Mouse (Mus musculus): ENCODE results near the gene Cdh5. TPM values are rescaled to one million over a fixed set of nuclear protein-coding genes. Genes with fewer than 3 reads are reported as not detected.

The Cdh5 gene
- polyA plus RNA-seq, 1 experiment from 2014 or later: 9.2 TPM

DNA sequence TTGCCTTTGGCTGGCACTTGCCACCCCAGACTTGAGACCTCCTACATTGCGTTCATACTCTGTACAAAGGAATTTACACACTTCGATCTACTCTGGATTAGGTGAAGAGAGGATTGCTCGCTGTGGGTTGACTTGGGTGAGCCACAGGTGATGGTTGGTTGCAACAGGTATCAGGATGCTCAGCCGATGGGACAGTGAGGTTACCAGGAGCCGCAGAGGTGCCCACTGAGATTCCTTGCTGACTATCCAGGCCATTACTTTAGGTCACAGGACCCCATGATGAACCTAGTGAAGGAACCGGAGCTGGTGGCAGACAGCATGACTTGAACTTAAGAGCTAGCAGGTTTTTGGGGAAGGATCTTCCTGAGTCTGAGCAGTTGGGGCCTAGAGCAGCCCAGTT is 71.0 kb downstream of the Cdh5 start:
- peaks cover 5% of the 10 kb centered on the region for H3K4me1 ChIP-seq (replicated peaks; ENCODE audit: control insufficient read depth, insufficient read depth, low read length)
- WGBS: 95% methylated on average over 6 of the region's 6 CpGs
- H3K9me3 ChIP-seq (ENCODE audit: control insufficient read depth, low read length): no peaks in the 10 kb centered on the region
- no peak for ATAC-seq
- H3K36me3 ChIP-seq (ENCODE audit: control insufficient read depth, insufficient read depth): no peaks in the 10 kb centered on the region
- no peak overlapping the region for H3K27ac ChIP-seq (ENCODE audit: low read length)
- H3K9ac ChIP-seq (replicated peaks; ENCODE audit: low read depth, low read length): no peak overlapping the region
- no peak overlapping the region for H3K4me2 ChIP-seq (ENCODE audit: low read length)
- peaks cover 30% of the 10 kb centered on the region for H3K27me3 ChIP-seq (replicated peaks; ENCODE audit: control insufficient read depth, insufficient read depth, low read length)
- no peak overlapping the region for H3K4me3 ChIP-seq (replicated peaks; ENCODE audit: low read length)

DNA sequence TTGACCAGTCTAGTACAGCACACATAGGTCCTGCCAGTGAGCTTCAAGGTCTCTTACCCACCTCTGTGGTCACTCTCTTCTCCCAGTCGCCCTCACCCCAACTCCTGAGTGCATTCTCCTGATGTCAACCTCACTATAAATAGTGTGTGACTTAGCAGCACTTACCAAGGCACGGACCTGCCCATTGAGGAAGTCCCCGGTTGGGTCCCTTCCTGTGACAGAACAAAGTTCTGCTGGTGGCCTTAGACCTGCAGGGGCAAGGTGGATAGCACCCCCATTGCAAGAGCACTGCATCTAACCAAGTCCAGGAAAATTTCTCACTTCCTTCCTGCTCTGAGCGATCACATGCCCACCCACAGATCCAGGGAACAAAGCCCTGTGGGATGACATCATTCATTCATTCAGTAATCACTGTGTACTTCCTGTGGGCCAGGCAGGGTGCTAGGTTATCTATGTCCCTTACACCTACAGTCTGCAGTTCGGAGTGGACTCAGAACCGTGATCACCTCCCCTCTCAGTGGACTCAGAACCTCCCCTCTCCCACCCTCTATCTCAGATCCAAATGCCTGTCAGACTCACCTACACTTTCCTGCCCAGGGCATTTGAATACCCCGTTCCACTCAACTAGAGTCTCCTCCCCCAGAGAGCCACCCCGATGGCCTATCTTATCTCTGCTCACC is 74.6 kb downstream of the Cdh5 start:
- WGBS: 85% methylated on average over 8 of the region's 8 CpGs

DNA sequence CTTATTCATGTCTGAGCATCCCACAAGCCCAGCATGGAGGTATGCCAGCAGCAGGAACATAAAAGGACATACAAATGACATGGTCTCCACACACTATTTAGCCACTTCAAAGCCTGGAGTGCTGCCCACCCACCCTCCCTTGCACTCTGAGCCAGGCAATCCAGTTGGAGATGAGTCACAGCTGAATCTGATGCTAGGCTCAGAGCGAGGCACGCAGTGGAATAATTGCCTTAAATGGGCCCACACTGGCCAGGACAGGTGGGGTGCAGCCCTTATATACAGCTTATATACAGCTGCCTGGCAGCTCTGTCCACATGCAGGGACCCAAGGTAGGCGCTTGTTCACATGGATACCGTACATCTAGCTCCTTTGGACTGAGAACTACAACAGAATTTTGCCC is 75.6 kb downstream of the Cdh5 start:
- WGBS: 63% methylated on average over 4 of the region's 4 CpGs
- Histone ChIP-seq H3K27me3 (replicated peaks; ENCODE audit: control insufficient read depth, insufficient read depth, low read length) (peaks cover 13% of the 10 kb centered on the region), H3K4me3 (replicated peaks; ENCODE audit: low read length) (no peak overlapping the region), H3K9ac (replicated peaks; ENCODE audit: low read depth, low read length) (no peak overlapping the region), H3K4me2 (ENCODE audit: low read length) (no peak overlapping the region), H3K4me1 (replicated peaks; ENCODE audit: control insufficient read depth, insufficient read depth, low read length) (no peaks in the 10 kb centered on the region), H3K9me3 (ENCODE audit: control insufficient read depth, low read length) (no peaks in the 10 kb centered on the region), H3K27ac (ENCODE audit: low read length) (no peak overlapping the region), H3K36me3 (ENCODE audit: control insufficient read depth, insufficient read depth) (no peaks in the 10 kb centered on the region)
- no peak for ATAC-seq

More for the DNA sequence above, 74.6 kb downstream of the Cdh5 start:
- Histone ChIP-seq H3K9ac (replicated peaks; ENCODE audit: low read depth, low read length) (no peak overlapping the region), H3K4me2 (ENCODE audit: low read length) (no peak overlapping the region), H3K9me3 (ENCODE audit: control insufficient read depth, low read length) (no peaks in the 10 kb centered on the region), H3K4me3 (replicated peaks; ENCODE audit: low read length) (no peak overlapping the region), H3K4me1 (replicated peaks; ENCODE audit: control insufficient read depth, insufficient read depth, low read length) (peaks cover 3% of the 10 kb centered on the region), H3K27me3 (replicated peaks; ENCODE audit: control insufficient read depth, insufficient read depth, low read length) (peaks cover 21% of the 10 kb centered on the region), H3K27ac (ENCODE audit: low read length) (no peak overlapping the region), H3K36me3 (ENCODE audit: control insufficient read depth, insufficient read depth) (no peaks in the 10 kb centered on the region)
- no peak for ATAC-seq

DNA sequence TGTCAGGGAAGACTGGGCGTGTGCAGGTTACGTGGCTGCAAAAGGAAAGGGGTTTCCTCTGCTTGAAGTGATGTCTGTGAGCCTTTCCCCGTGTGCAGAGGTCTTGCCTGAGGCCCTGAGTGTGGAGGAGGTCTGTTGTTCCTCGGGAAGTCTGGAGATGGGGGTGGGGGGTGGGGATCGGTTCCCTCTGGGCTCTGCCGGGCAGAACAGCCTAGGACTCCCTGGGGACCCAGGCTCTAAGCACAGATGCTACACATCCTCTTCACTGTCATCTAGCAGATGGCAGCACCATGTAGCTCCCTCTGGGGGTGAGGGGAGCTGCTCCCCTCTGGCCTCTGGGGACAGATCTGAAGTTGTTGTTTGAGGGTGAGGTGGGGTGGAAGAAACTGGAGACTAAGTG is 83.5 kb downstream of the Cdh5 start:
- ATAC-seq: no peak
- H3K9ac ChIP-seq (replicated peaks; ENCODE audit: low read depth, low read length): no peak overlapping the region

DNA sequence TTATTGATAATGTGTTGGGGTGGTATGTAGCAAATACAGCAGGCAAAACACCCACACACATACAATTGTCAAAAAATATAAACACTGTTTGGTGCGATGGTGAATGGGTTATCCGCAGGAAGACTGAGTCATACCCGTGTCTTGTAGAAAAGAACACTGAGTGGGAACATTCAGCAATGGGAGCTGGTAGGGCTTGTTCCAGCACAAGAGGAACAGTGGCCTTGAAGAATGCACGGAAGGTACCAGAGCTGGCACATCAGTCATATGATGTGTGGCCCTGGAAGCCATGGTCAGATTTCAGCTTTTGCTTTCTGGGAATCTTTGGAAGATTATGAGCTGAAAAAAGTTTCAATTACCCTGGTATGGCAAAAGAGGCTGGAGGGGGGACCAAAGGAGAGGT is 85.4 kb downstream of the Cdh5 start:
- 92% methylated on average over 4 of the region's 4 CpGs for WGBS

More for the DNA sequence above, 83.5 kb downstream of the Cdh5 start:
- Histone ChIP-seq H3K27me3 (replicated peaks; ENCODE audit: control insufficient read depth, insufficient read depth, low read length) (no peaks in the 10 kb centered on the region), H3K4me1 (replicated peaks; ENCODE audit: control insufficient read depth, insufficient read depth, low read length) (no peaks in the 10 kb centered on the region), H3K9me3 (ENCODE audit: control insufficient read depth, low read length) (no peaks in the 10 kb centered on the region), H3K27ac (ENCODE audit: low read length) (no peak overlapping the region), H3K4me3 (replicated peaks; ENCODE audit: low read length) (no peak overlapping the region), H3K36me3 (ENCODE audit: control insufficient read depth, insufficient read depth) (no peaks in the 10 kb centered on the region), H3K4me2 (ENCODE audit: low read length) (no peak overlapping the region)
- WGBS: 31% methylated on average over 6 of the region's 6 CpGs

DNA sequence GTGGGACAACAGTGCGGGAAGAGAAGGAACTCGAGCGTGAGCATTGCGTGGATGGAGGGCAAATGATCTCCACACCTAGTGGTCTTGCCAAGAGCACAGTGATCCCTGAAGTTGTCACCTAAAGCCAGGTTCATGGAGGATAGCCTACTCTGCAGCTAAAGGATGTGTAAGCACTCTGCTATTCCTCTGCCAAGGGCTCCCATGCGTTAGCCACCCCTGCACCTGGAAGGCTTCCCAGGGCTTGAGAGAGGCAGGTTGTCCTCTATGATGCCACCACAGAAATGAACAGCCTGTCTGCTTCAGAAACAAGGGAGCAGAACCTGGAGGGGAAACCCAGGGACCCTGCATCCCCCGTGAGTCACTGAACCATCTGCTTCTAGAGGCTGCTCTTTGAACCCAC is 86.2 kb downstream of the Cdh5 start:
- no peak for ATAC-seq
- WGBS: 89% methylated on average over 6 of the region's 6 CpGs

More for the DNA sequence above, 85.4 kb downstream of the Cdh5 start:
- no peak overlapping the region for H3K27ac ChIP-seq (ENCODE audit: low read length)
- no peak overlapping the region for H3K4me2 ChIP-seq (ENCODE audit: low read length)
- no peaks in the 10 kb centered on the region for H3K36me3 ChIP-seq (ENCODE audit: control insufficient read depth, insufficient read depth)
- H3K4me3 ChIP-seq (replicated peaks; ENCODE audit: low read length): no peak overlapping the region
- no peaks in the 10 kb centered on the region for H3K4me1 ChIP-seq (replicated peaks; ENCODE audit: control insufficient read depth, insufficient read depth, low read length)
- no peak for ATAC-seq
- no peak overlapping the region for H3K9ac ChIP-seq (replicated peaks; ENCODE audit: low read depth, low read length)
- no peaks in the 10 kb centered on the region for H3K27me3 ChIP-seq (replicated peaks; ENCODE audit: control insufficient read depth, insufficient read depth, low read length)
- no peaks in the 10 kb centered on the region for H3K9me3 ChIP-seq (ENCODE audit: control insufficient read depth, low read length)

DNA sequence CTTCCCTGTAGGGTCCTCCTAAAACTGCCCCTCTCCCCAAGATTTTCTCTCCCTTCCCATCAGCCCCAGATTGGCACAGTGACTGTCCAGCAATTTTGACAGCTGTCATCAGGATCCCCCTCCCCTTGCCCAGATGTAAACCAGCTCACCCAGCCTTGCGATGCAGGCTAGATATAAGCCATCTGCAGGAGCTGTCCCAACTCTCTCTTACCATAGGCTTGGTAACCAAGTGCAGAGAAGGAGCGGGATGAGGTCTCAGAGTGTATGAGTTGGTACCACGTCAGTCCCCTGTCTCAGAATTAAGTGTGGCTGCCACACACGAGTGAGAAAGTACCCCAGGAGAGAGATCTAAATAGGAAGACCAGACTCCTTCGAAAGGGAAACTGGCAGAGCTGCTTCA is 87.0 kb downstream of the Cdh5 start:
- H3K27ac ChIP-seq (ENCODE audit: low read length): no peak overlapping the region
- H3K9ac ChIP-seq (replicated peaks; ENCODE audit: low read depth, low read length): no peak overlapping the region
- no peaks in the 10 kb centered on the region for H3K9me3 ChIP-seq (ENCODE audit: control insufficient read depth, low read length)
- no peaks in the 10 kb centered on the region for H3K27me3 ChIP-seq (replicated peaks; ENCODE audit: control insufficient read depth, insufficient read depth, low read length)
- H3K36me3 ChIP-seq (ENCODE audit: control insufficient read depth, insufficient read depth): no peaks in the 10 kb centered on the region
- WGBS: 74% methylated on average over 5 of the region's 5 CpGs
- H3K4me1 ChIP-seq (replicated peaks; ENCODE audit: control insufficient read depth, insufficient read depth, low read length): no peaks in the 10 kb centered on the region
- ATAC-seq: no peak
- no peak overlapping the region for H3K4me2 ChIP-seq (ENCODE audit: low read length)
- H3K4me3 ChIP-seq (replicated peaks; ENCODE audit: low read length): no peak overlapping the region

More for the DNA sequence above, 86.2 kb downstream of the Cdh5 start:
- Histone ChIP-seq H3K27me3 (replicated peaks; ENCODE audit: control insufficient read depth, insufficient read depth, low read length) (no peaks in the 10 kb centered on the region), H3K4me1 (replicated peaks; ENCODE audit: control insufficient read depth, insufficient read depth, low read length) (no peaks in the 10 kb centered on the region), H3K4me3 (replicated peaks; ENCODE audit: low read length) (no peak overlapping the region), H3K9ac (replicated peaks; ENCODE audit: low read depth, low read length) (no peak overlapping the region), H3K27ac (ENCODE audit: low read length) (no peak overlapping the region), H3K9me3 (ENCODE audit: control insufficient read depth, low read length) (no peaks in the 10 kb centered on the region), H3K4me2 (ENCODE audit: low read length) (no peak overlapping the region), H3K36me3 (ENCODE audit: control insufficient read depth, insufficient read depth) (no peaks in the 10 kb centered on the region)

DNA sequence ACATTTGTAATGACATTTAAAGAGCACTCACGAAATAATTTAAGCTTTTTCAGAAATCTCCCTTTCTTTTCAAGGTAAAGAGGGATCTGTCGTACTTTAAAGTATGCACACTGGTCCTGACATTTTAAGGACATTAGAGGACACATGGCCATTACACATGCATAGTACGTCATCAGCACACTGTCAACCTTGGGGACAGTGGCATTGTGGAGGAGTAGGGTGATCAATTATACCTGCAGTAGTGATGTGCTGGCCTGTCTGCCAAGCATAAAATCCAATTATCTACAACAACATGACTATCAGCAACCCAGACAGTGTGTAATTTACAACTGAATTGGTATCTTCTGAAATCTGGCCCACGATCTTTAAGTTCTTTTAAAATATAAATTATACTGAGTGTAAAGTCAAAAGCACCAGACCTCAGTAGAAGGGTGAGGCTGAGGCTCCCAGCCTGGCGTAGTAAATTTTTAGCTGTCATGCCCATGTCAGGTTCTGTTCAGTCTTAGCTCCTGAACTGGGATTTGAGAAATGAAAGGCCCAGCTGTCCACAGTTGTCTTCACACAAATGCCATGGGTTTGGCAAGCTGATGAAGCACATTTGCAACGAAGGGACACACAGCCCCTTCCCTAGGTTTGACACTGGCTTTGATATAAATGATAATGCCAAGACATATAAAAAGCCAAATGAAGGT is 89.5 kb downstream of the Cdh5 start:
- Histone ChIP-seq H3K27me3 (replicated peaks; ENCODE audit: control insufficient read depth, insufficient read depth, low read length) (no peaks in the 10 kb centered on the region), H3K36me3 (ENCODE audit: control insufficient read depth, insufficient read depth) (no peaks in the 10 kb centered on the region), H3K9me3 (ENCODE audit: control insufficient read depth, low read length) (no peaks in the 10 kb centered on the region), H3K4me2 (ENCODE audit: low read length) (no peak overlapping the region), H3K4me1 (replicated peaks; ENCODE audit: control insufficient read depth, insufficient read depth, low read length) (no peaks in the 10 kb centered on the region), H3K4me3 (replicated peaks; ENCODE audit: low read length) (no peak overlapping the region), H3K9ac (replicated peaks; ENCODE audit: low read depth, low read length) (no peak overlapping the region), H3K27ac (ENCODE audit: low read length) (no peak overlapping the region)
- WGBS: 74% methylated on average over 6 of the region's 6 CpGs
- no peak for ATAC-seq

DNA sequence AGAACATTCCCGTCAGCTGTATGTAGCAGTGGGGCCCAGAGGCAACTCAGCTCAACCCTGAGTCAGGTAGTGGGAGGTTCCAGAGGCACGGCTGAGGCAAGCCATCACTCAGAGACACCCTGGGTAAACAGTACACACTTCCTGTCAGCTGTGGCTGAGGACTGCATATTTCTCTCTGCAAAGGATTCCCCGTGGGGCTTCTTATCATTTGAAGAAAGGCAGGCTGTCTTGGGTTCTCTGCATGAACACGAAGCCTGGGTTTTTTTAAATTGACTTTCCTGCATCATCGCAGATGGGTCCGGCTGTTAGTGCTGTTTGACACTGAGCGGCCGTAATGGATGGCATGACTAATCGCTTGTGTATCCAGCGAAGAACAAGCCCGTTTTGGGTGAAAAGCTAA is 90.1 kb downstream of the Cdh5 start:
- H3K27me3 ChIP-seq (replicated peaks; ENCODE audit: control insufficient read depth, insufficient read depth, low read length): no peaks in the 10 kb centered on the region
- no peak overlapping the region for H3K4me3 ChIP-seq (replicated peaks; ENCODE audit: low read length)
- H3K4me1 ChIP-seq (replicated peaks; ENCODE audit: control insufficient read depth, insufficient read depth, low read length): no peaks in the 10 kb centered on the region
- 70% methylated on average over 11 of the region's 11 CpGs for WGBS
- no peaks in the 10 kb centered on the region for H3K36me3 ChIP-seq (ENCODE audit: control insufficient read depth, insufficient read depth)
- no peak overlapping the region for H3K9ac ChIP-seq (replicated peaks; ENCODE audit: low read depth, low read length)
- no peak overlapping the region for H3K4me2 ChIP-seq (ENCODE audit: low read length)
- no peaks in the 10 kb centered on the region for H3K9me3 ChIP-seq (ENCODE audit: control insufficient read depth, low read length)
- ATAC-seq: no peak
- no peak overlapping the region for H3K27ac ChIP-seq (ENCODE audit: low read length)

All from forebrain, embryonic 16.5 days (tissue).